Mouse (Mus musculus): Measurements from ENCODE around the gene Isca2.

GRCm38 (mm10) chr12:84726986-84727385, 46.1 kb upstream of the Isca2 start:
- TF ChIP-seq POLR2A (IDR thresholded peaks at IDR 0.05; ENCODE audit: extremely low read depth, insufficient read depth, low read length): no peak
- no peak for TF ChIP-seq CTCF (IDR thresholded peaks at IDR 0.05; ENCODE audit: extremely low read depth, insufficient read depth, low read length)
